41 mouse cellular contexts compared by ENCODE assay signal in the genomic region with DNA sequence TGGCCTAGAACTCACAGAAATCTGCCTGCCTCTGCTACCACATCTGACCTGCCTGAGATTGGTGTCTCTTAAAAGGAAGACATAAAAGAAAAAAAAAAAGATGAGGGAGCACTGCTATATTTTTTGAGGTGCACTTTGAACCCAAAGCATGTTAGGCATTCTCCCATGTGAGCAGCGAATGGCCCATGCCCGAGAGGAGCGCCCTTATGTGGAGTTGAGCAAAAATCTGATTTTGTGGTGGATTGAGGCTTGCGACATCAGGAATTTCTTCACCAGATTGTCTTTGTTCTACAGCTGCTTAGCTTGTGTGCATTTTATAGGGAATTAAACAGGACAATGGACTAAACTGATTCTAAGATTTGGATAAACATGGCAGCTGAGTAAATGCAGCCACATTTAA. TPM values are rescaled to one million over a fixed set of nuclear protein-coding genes. Genes with fewer than 3 reads are reported as not detected.
"Had no signal": no experiment of that assay in that cellular context is flagged by ENCODE, and none has a peak within 500 bp of the region (broad histone marks: within the 10 kb centered on the region; RNA-seq: fewer than 3 reads in every experiment).

No protein-coding gene starts in this region.

- H3K4me1 ChIP-seq: heart, embryonic 13.5 days; heart, embryonic 15.5 days; hindbrain, embryonic 13.5 days; hindbrain, embryonic 15.5 days; kidney, embryonic 15.5 days had no signal

- H3K36me3 ChIP-seq: heart, embryonic 13.5 days; heart, embryonic 15.5 days; hindbrain, embryonic 13.5 days; hindbrain, embryonic 15.5 days; kidney, embryonic 15.5 days; limb, embryonic 10.5 days; limb, embryonic 12.5 days had no signal

- H3K9ac ChIP-seq: heart, embryonic 15.5 days; hindbrain, embryonic 13.5 days; hindbrain, embryonic 15.5 days; kidney, embryonic 15.5 days; limb, embryonic 12.5 days; liver, embryonic 14.5 days had no signal

- H3K4me3 ChIP-seq: heart, adult 2 months; heart, embryonic 13.5 days; heart, embryonic 15.5 days; hindbrain, embryonic 13.5 days; hindbrain, embryonic 15.5 days; kidney, embryonic 15.5 days; limb, embryonic 10.5 days; limb, embryonic 12.5 days had no signal

- H3K9me3 ChIP-seq: heart, embryonic 15.5 days; hindbrain, embryonic 13.5 days; hindbrain, embryonic 15.5 days; kidney, embryonic 15.5 days; limb, embryonic 10.5 days; limb, embryonic 12.5 days had no signal

- DNase-seq: gastrocnemius, postnatal 36 days; heart, adult 2 months; heart, postnatal 14 days; heart, postnatal 36 days; kidney, adult 11 months; kidney, adult 2 months; kidney, adult 9 months; kidney, postnatal 14 days; kidney, postnatal 36 days; layer of hippocampus, adult 9-11 months; layer of hippocampus, postnatal 36 days had no signal

- ATAC-seq: hindbrain, postnatal 0 days had no signal

- H3K27me3 ChIP-seq: heart, embryonic 13.5 days; heart, embryonic 15.5 days; hindbrain, embryonic 13.5 days; hindbrain, embryonic 15.5 days; kidney, embryonic 15.5 days; limb, embryonic 12.5 days had no signal

- H3K4me2 ChIP-seq: heart, embryonic 15.5 days; hindbrain, embryonic 13.5 days; kidney, embryonic 15.5 days; limb, embryonic 12.5 days; liver, embryonic 11.5 days had no signal

- H3K27ac ChIP-seq: heart, adult 2 months; heart, embryonic 13.5 days; heart, embryonic 15.5 days; hindbrain, embryonic 13.5 days; hindbrain, embryonic 15.5 days; hindbrain, postnatal 0 days; kidney, embryonic 15.5 days; kidney, postnatal 0 days; limb, embryonic 12.5 days; liver, embryonic 14.5 days had no signal

RNA-seq across cellular contexts. Expression of a gene that starts 10.1 kb away (rescaled TPM):
- total RNA-seq: gastrocnemius, adult 18-20 months; gastrocnemius, adult 8-10 months; gastrocnemius, postnatal 14 days; gastrocnemius, postnatal 36 days; heart, adult 2 months; heart, postnatal 14 days; heart, postnatal 36 days; hematopoietic stem cell, adult 5-6 weeks; layer of hippocampus, adult 18-20 months; layer of hippocampus, adult 8-10 months; layer of hippocampus, postnatal 36 days; left cerebral cortex, adult 18-20 months; left cerebral cortex, adult 8-10 months; left cerebral cortex, postnatal 10 days; left cerebral cortex, postnatal 36 days had no signal
- polyA plus RNA-seq: gonadal fat pad, adult 2 months; large intestine, adult 2 months had no signal

RNA-seq across cellular contexts. Expression of a gene that starts 27.6 kb away (rescaled TPM):
- total RNA-seq: gastrocnemius, adult 18-20 months; gastrocnemius, adult 8-10 months; gastrocnemius, postnatal 14 days; gastrocnemius, postnatal 36 days; heart, adult 2 months; heart, postnatal 14 days; heart, postnatal 36 days; hematopoietic stem cell, adult 5-6 weeks; hindbrain, postnatal 0 days; layer of hippocampus, adult 18-20 months; layer of hippocampus, adult 8-10 months; layer of hippocampus, postnatal 14 days; layer of hippocampus, postnatal 36 days; left cerebral cortex, adult 18-20 months; left cerebral cortex, adult 8-10 months; left cerebral cortex, postnatal 10 days; left cerebral cortex, postnatal 36 days had no signal
- polyA plus RNA-seq: gonadal fat pad, adult 2 months; heart, adult 2 months; heart, embryonic 11.5 days; heart, embryonic 13.5 days; heart, embryonic 15.5 days; heart, postnatal 0 days; hindbrain, embryonic 11.5 days; hindbrain, embryonic 13.5 days; hindbrain, embryonic 15.5 days; hindbrain, postnatal 0 days; intestine, embryonic 14.5 days; intestine, embryonic 16.5 days; kidney, adult 2 months; kidney, embryonic 15.5 days; kidney, postnatal 0 days; large intestine, adult 2 months; limb, embryonic 10.5 days; limb, embryonic 12.5 days; limb, embryonic 14.5 days; liver, embryonic 11.5 days; liver, embryonic 14.5 days had no signal

RNA-seq across cellular contexts. Expression of a gene that starts 28.8 kb away (rescaled TPM):
- total RNA-seq: gastrocnemius, adult 18-20 months; gastrocnemius, adult 8-10 months; gastrocnemius, postnatal 14 days; gastrocnemius, postnatal 36 days; heart, adult 2 months; heart, postnatal 14 days; heart, postnatal 36 days; hematopoietic stem cell, adult 5-6 weeks; hindbrain, postnatal 0 days; layer of hippocampus, adult 18-20 months; layer of hippocampus, adult 8-10 months; layer of hippocampus, postnatal 14 days; layer of hippocampus, postnatal 36 days; left cerebral cortex, adult 18-20 months; left cerebral cortex, adult 8-10 months; left cerebral cortex, postnatal 10 days; left cerebral cortex, postnatal 36 days had no signal
- polyA plus RNA-seq: gonadal fat pad, adult 2 months; heart, adult 2 months; heart, embryonic 11.5 days; heart, embryonic 13.5 days; heart, embryonic 15.5 days; heart, postnatal 0 days; hindbrain, embryonic 11.5 days; hindbrain, embryonic 13.5 days; hindbrain, embryonic 15.5 days; hindbrain, postnatal 0 days; intestine, embryonic 14.5 days; intestine, embryonic 16.5 days; large intestine, adult 2 months; limb, embryonic 10.5 days; limb, embryonic 12.5 days; liver, embryonic 11.5 days; liver, embryonic 14.5 days had no signal

RNA-seq across cellular contexts. Expression of a gene that starts 28.9 kb away (rescaled TPM):
- total RNA-seq: gastrocnemius, adult 18-20 months; gastrocnemius, adult 8-10 months; gastrocnemius, postnatal 14 days; gastrocnemius, postnatal 36 days; heart, adult 2 months; heart, postnatal 14 days; heart, postnatal 36 days; hematopoietic stem cell, adult 5-6 weeks; hindbrain, postnatal 0 days; layer of hippocampus, adult 18-20 months; layer of hippocampus, adult 8-10 months; layer of hippocampus, postnatal 14 days; layer of hippocampus, postnatal 36 days; left cerebral cortex, adult 18-20 months; left cerebral cortex, adult 8-10 months; left cerebral cortex, postnatal 10 days; left cerebral cortex, postnatal 36 days had no signal
- polyA plus RNA-seq: gonadal fat pad, adult 2 months; heart, adult 2 months; heart, embryonic 15.5 days; heart, postnatal 0 days; hindbrain, embryonic 11.5 days; hindbrain, embryonic 13.5 days; hindbrain, embryonic 15.5 days; hindbrain, postnatal 0 days; intestine, embryonic 14.5 days; large intestine, adult 2 months; limb, embryonic 10.5 days; limb, embryonic 12.5 days; liver, embryonic 14.5 days had no signal

RNA-seq across cellular contexts. Expression of a gene that starts 59.6 kb away (rescaled TPM):
- total RNA-seq: gastrocnemius, adult 18-20 months; gastrocnemius, adult 8-10 months; gastrocnemius, postnatal 14 days; gastrocnemius, postnatal 36 days; heart, adult 2 months; heart, postnatal 14 days; heart, postnatal 36 days; hematopoietic stem cell, adult 5-6 weeks; hindbrain, postnatal 0 days; layer of hippocampus, adult 18-20 months; layer of hippocampus, adult 8-10 months; layer of hippocampus, postnatal 14 days; layer of hippocampus, postnatal 36 days; left cerebral cortex, adult 18-20 months; left cerebral cortex, adult 8-10 months; left cerebral cortex, postnatal 10 days; left cerebral cortex, postnatal 36 days had no signal
- polyA plus RNA-seq: gonadal fat pad, adult 2 months; heart, adult 2 months; heart, embryonic 13.5 days; heart, embryonic 15.5 days; heart, postnatal 0 days; hindbrain, embryonic 11.5 days; hindbrain, postnatal 0 days; intestine, embryonic 14.5 days; intestine, embryonic 16.5 days; kidney, embryonic 15.5 days; kidney, postnatal 0 days; large intestine, adult 2 months; limb, embryonic 10.5 days; limb, embryonic 12.5 days; liver, embryonic 11.5 days; liver, embryonic 14.5 days had no signal
